Mouse (Mus musculus): ENCODE measurements at regions not wholly inside any gene's neighbourhood (a gene's known extent, or its start where the extent isn't known, plus 50 kb on each side); places are given as distances from the start of the nearest gene placed in this dataset.

GRCm38 (mm10) chr10:44761324-44761723 lies 233.0 kb upstream of the Prdm1 start:
- Histone ChIP-seq H3K4me2 (replicated peaks) (no peak overlapping the region), H3K9me3 (ENCODE audit: control insufficient read depth, low read length) (no peaks in the 10 kb centered on the region), H3K4me3 (replicated peaks; ENCODE audit: low read length) (no peak overlapping the region), H3K9ac (no peak overlapping the region), H3K27ac (no peak overlapping the region), H3K4me1 (replicated peaks; ENCODE audit: control insufficient read depth, insufficient read depth, low read length) (no peaks in the 10 kb centered on the region), H3K27me3 (ENCODE audit: control insufficient read depth, insufficient read depth, low read length) (no peaks in the 10 kb centered on the region), H3K36me3 (replicated peaks; ENCODE audit: control insufficient read depth, insufficient read depth) (no peaks in the 10 kb centered on the region)
- ATAC-seq (ENCODE audit: low FRiP score) (no peak), DNase-seq (ENCODE audit: low spot score) (no peak)
- WGBS, result 73% methylated on average over 4 of the region's 4 CpGs

DNA sequence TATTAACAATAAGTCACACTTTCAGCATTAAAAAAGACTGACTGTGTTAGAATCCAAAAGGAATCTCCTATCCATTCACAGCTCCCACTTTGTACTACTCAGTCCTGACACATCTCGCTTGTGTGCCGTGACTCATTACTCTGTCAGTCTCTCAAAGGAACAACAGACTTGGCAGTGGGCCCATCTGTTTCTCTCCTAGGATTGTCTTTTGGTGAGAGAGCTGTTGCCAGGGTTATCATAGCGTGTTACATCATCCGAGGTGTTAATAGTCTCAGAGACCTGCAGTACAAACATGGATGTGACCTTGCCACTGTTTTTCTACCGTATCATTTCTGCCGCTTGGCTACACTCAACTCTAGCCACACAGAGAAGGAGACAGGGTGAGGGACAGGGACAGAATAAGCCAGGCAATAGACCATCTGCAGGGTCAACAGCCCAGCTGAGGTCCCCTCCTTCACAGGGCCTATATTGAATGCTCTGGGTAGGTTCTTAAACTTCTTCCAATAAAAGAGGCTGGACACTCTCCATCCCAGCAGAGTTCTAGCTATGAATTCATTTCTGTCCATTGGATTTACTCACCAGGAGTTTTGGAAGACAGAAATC lies 227.2 kb upstream of the Prdm1 start:
- Histone ChIP-seq H3K4me1 (replicated peaks; ENCODE audit: control insufficient read depth, insufficient read depth, low read length) (no peaks in the 10 kb centered on the region; the same call in 1 of the 2 replicates), H3K4me2 (replicated peaks) (no peak overlapping the region), H3K4me3 (replicated peaks; ENCODE audit: low read length) (no peak overlapping the region), H3K27me3 (ENCODE audit: control insufficient read depth, insufficient read depth, low read length) (no peaks in the 10 kb centered on the region), H3K27ac (no peak overlapping the region), H3K36me3 (replicated peaks; ENCODE audit: control insufficient read depth, insufficient read depth) (no peaks in the 10 kb centered on the region), H3K9ac (no peak overlapping the region), H3K9me3 (ENCODE audit: control insufficient read depth, low read length) (no peaks in the 10 kb centered on the region)
- ATAC-seq (ENCODE audit: low FRiP score) (peak; percentile 43; the same call in 1 of the 2 replicates), DNase-seq (ENCODE audit: low spot score) (no peak)
- WGBS, result 41% methylated on average over 6 of the region's 6 CpGs

- Histone ChIP-seq H3K9ac (no peak overlapping the region), H3K9me3 (ENCODE audit: control insufficient read depth, low read length) (no peaks in the 10 kb centered on the region), H3K4me1 (replicated peaks; ENCODE audit: control insufficient read depth, insufficient read depth, low read length) (no peaks in the 10 kb centered on the region; the same call in 1 of the 2 replicates), H3K4me3 (replicated peaks; ENCODE audit: low read length) (no peak overlapping the region), H3K27ac (no peak overlapping the region), H3K27me3 (ENCODE audit: control insufficient read depth, insufficient read depth, low read length) (no peaks in the 10 kb centered on the region), H3K4me2 (replicated peaks) (no peak overlapping the region), H3K36me3 (replicated peaks; ENCODE audit: control insufficient read depth, insufficient read depth) (no peaks in the 10 kb centered on the region)
- DNase-seq (ENCODE audit: low spot score) (no peak), ATAC-seq (ENCODE audit: low FRiP score) (0 out of 2 replicates have a peak, but pooled peaks have one; percentile 6)
- WGBS, result 66% methylated on average over 4 of the region's 4 CpGs
Measured at GRCm38 (mm10) chr10:44754930-44755329, 226.6 kb upstream of the Prdm1 start.

DNA sequence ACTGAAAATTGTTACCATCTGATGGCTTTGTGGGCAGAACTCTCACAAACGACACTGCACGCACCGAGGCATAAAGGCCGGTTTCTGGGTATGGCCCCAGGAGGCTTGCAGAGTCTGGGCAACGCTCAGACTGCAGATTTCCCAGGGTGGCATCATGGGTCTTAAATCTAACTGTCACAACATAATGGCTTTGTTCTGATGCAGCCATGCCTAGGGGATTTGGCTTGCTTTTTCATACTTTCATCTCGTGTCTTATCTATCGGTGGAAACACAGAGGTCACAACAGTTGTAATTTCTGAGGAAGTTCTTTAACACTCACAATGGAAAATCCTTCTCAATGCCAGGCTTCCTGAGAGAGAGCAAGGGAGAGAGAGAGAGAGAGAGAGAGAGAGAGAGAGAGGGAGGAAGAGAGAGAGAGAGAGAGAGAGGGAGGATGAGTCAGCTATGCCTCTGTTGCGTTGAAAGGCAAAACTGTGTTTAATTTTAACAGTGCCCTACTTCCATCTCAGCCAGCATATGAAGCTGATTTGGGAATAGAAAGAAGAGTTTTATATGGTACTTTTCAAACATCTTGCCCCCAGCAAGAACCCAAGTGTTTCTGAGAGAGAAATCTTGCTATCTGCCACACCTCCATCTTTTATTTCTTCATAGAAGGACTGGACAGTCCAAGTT lies 224.6 kb upstream of the Prdm1 start:
- H3K9me3 ChIP-seq (ENCODE audit: control insufficient read depth, low read length), result no peaks in the 10 kb centered on the region
- H3K36me3 ChIP-seq (replicated peaks; ENCODE audit: control insufficient read depth, insufficient read depth), result no peaks in the 10 kb centered on the region
- no peak overlapping the region for H3K27ac ChIP-seq
- no peaks in the 10 kb centered on the region; the same call in 1 of the 2 replicates for H3K4me1 ChIP-seq (replicated peaks; ENCODE audit: control insufficient read depth, insufficient read depth, low read length)
- DNase-seq (ENCODE audit: low spot score) (no peak), ATAC-seq (ENCODE audit: low FRiP score) (no peak)
- no peak overlapping the region for H3K4me3 ChIP-seq (replicated peaks; ENCODE audit: low read length)
- no peak overlapping the region for H3K4me2 ChIP-seq (replicated peaks)
- 44% methylated on average over 8 of the region's 8 CpGs for WGBS
- no peak overlapping the region for H3K9ac ChIP-seq
- no peaks in the 10 kb centered on the region for H3K27me3 ChIP-seq (ENCODE audit: control insufficient read depth, insufficient read depth, low read length)

DNA sequence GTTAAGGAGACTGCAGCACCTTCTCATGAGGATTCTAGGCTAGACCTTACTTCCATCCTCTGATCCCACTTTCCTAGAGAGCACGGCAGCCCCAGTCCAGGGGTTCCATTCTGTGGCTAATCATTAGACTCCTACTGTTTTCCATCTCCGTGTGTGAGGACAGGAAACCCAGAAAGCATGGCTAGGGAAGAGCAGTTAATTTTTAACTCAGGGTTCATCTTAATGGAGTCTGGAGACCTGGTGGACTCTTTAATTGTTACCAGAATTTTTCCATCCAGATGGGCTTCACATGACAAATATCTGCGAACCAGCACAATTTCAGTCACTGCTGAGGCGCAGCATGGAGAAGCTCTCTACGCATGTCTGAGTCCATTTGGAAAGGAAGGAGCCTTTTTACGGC lies 222.8 kb upstream of the Prdm1 start:
- Histone ChIP-seq H3K27ac (no peak overlapping the region), H3K9ac (no peak overlapping the region), H3K4me3 (replicated peaks; ENCODE audit: low read length) (no peak overlapping the region), H3K9me3 (ENCODE audit: control insufficient read depth, low read length) (no peaks in the 10 kb centered on the region), H3K36me3 (replicated peaks; ENCODE audit: control insufficient read depth, insufficient read depth) (no peaks in the 10 kb centered on the region), H3K27me3 (ENCODE audit: control insufficient read depth, insufficient read depth, low read length) (no peaks in the 10 kb centered on the region), H3K4me1 (replicated peaks; ENCODE audit: control insufficient read depth, insufficient read depth, low read length) (no peaks in the 10 kb centered on the region; the same call in 1 of the 2 replicates), H3K4me2 (replicated peaks) (no peak overlapping the region)
- WGBS, result 76% methylated on average over 6 of the region's 6 CpGs
- DNase-seq (ENCODE audit: low spot score) (no peak), ATAC-seq (ENCODE audit: low FRiP score) (no peak)

GRCm38 (mm10) chr10:44749206-44749605 lies 220.9 kb upstream of the Prdm1 start:
- H3K36me3 ChIP-seq (replicated peaks; ENCODE audit: control insufficient read depth, insufficient read depth), result no peaks in the 10 kb centered on the region
- ATAC-seq (ENCODE audit: low FRiP score) (no peak), DNase-seq (ENCODE audit: low spot score) (no peak)
- H3K27ac ChIP-seq, result no peak overlapping the region
- no peak overlapping the region for H3K4me3 ChIP-seq (replicated peaks; ENCODE audit: low read length)
- no peaks in the 10 kb centered on the region for H3K4me1 ChIP-seq (replicated peaks; ENCODE audit: control insufficient read depth, insufficient read depth, low read length)
- no peaks in the 10 kb centered on the region for H3K27me3 ChIP-seq (ENCODE audit: control insufficient read depth, insufficient read depth, low read length)
- H3K9me3 ChIP-seq (ENCODE audit: control insufficient read depth, low read length), result no peaks in the 10 kb centered on the region
- H3K4me2 ChIP-seq (replicated peaks), result no peak overlapping the region
- 78% methylated on average over 4 of the region's 4 CpGs for WGBS
- no peak overlapping the region for H3K9ac ChIP-seq

DNA sequence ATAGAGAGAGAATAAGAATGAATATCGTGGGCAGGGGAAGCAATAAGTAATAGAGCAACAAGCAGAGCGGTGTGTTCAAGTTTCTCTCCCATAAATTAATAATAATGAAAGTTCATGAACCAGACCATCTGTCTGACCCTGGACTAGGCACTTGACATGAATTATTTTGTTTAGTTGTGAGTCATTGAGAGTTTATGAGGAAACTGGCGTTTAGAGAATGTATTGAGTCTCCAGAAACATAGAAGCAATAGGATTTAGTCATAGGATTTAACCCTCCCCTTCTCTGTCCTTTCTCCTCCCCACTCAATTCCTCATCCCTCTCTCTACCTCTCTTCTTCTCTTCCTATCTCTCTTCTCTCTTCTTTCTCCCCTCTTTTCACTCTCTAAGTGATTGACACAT lies 219.1 kb upstream of the Prdm1 start:
- no peak for DNase-seq (ENCODE audit: low spot score)
- Histone ChIP-seq H3K27ac (no peak overlapping the region), H3K4me2 (replicated peaks) (no peak overlapping the region), H3K4me1 (replicated peaks; ENCODE audit: control insufficient read depth, insufficient read depth, low read length) (no peaks in the 10 kb centered on the region), H3K27me3 (ENCODE audit: control insufficient read depth, insufficient read depth, low read length) (no peaks in the 10 kb centered on the region), H3K9me3 (ENCODE audit: control insufficient read depth, low read length) (no peaks in the 10 kb centered on the region), H3K4me3 (replicated peaks; ENCODE audit: low read length) (no peak overlapping the region), H3K9ac (no peak overlapping the region), H3K36me3 (replicated peaks; ENCODE audit: control insufficient read depth, insufficient read depth) (no peaks in the 10 kb centered on the region)
- WGBS, result 75% methylated on average over 3 of the region's 3 CpGs
- no peak for ATAC-seq (ENCODE audit: low FRiP score)

GRCm38 (mm10) chr10:44744221-44744620 lies 215.9 kb upstream of the Prdm1 start:
- no peaks in the 10 kb centered on the region for H3K4me1 ChIP-seq (replicated peaks; ENCODE audit: control insufficient read depth, insufficient read depth, low read length)
- H3K9me3 ChIP-seq (ENCODE audit: control insufficient read depth, low read length), result no peaks in the 10 kb centered on the region

DNA sequence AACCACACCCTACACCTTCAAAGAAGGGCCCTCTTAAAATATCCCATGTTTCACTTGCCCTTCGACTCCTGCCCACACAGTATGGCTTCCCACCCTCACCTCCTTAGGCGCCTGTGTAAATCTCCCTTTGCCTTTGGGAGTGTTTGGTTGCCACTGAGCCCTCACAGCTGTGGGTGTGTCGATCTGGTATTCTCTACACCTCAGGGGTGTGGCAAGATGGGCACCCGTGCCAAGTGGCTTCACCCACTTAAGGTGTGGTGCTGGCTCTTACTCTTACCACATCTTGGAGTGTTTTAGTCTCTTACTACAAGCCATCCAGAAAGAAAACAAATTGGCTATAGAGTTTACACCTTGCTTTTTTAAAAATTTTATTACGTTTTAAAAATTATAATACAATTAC lies 205.3 kb upstream of the Prdm1 start:
- Histone ChIP-seq H3K27ac (no peak overlapping the region), H3K27me3 (ENCODE audit: control insufficient read depth, insufficient read depth, low read length) (no peaks in the 10 kb centered on the region), H3K4me3 (replicated peaks; ENCODE audit: low read length) (no peak overlapping the region), H3K4me2 (replicated peaks) (no peak overlapping the region), H3K36me3 (replicated peaks; ENCODE audit: control insufficient read depth, insufficient read depth) (no peaks in the 10 kb centered on the region), H3K9ac (no peak overlapping the region), H3K4me1 (replicated peaks; ENCODE audit: control insufficient read depth, insufficient read depth, low read length) (no peaks in the 10 kb centered on the region), H3K9me3 (ENCODE audit: control insufficient read depth, low read length) (no peaks in the 10 kb centered on the region)
- DNase-seq (ENCODE audit: low spot score) (no peak), ATAC-seq (ENCODE audit: low FRiP score) (no peak)
- WGBS, result 87% methylated on average over 5 of the region's 5 CpGs

More at GRCm38 (mm10) chr10:44744221-44744620, 215.9 kb upstream of the Prdm1 start:
- no peak overlapping the region for H3K9ac ChIP-seq
- ATAC-seq (ENCODE audit: low FRiP score) (no peak), DNase-seq (ENCODE audit: low spot score) (no peak)
- no peak overlapping the region for H3K4me2 ChIP-seq (replicated peaks)
- no peak overlapping the region for H3K4me3 ChIP-seq (replicated peaks; ENCODE audit: low read length)
- no peaks in the 10 kb centered on the region for H3K27me3 ChIP-seq (ENCODE audit: control insufficient read depth, insufficient read depth, low read length)
- H3K36me3 ChIP-seq (replicated peaks; ENCODE audit: control insufficient read depth, insufficient read depth), result no peaks in the 10 kb centered on the region
- 64% methylated on average over 2 of the region's 2 CpGs for WGBS
- H3K27ac ChIP-seq, result no peak overlapping the region
